Mouse (Mus musculus): ENCODE results near the gene Tdp1. TPM values are rescaled to one million over a fixed set of nuclear protein-coding genes. Genes with fewer than 3 reads are reported as not detected.

Tdp1 gene
- total and polyA plus RNA-seq, 2 experiments, result 3.7 to 4.6 TPM

DNA sequence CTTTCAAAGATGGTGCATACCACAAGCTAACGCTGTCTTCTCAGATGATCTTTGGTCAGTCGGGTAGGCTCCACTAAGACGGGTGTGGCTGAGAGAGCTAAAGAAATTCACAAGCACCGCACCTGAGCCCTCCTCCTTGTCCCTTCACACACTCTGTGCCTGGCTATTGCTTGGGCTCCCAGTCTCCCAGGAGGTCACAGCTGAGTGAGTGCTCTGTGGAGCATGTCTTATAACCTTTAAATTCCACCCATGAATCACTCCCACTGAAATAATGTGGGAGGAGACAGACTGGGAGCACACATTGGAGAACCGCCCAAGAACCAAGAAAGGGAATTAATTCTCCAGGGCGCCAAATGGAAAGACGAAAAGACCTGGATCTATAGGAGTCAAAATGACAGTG lies 56.4 kb downstream of the Tdp1 start:
- H3K27me3 ChIP-seq (ENCODE audit: control insufficient read depth, insufficient read depth, low read length), result no peaks in the 10 kb centered on the region
- H3K4me1 ChIP-seq (ENCODE audit: control insufficient read depth, insufficient read depth, low read length), result no peaks in the 10 kb centered on the region
- no peak overlapping the region for H3K27ac ChIP-seq (replicated peaks; ENCODE audit: insufficient read depth, low read depth, low read length)
- H3K9ac ChIP-seq (ENCODE audit: low read depth, low read length), result no peak overlapping the region
- H3K79me2 ChIP-seq (ENCODE audit: control insufficient read depth, insufficient read depth, low read length), result no peaks in the 10 kb centered on the region
- no peaks in the 10 kb centered on the region; the same call in 1 of the 2 replicates for H3K36me3 ChIP-seq (ENCODE audit: control insufficient read depth, insufficient read depth, low read length)
- DNase-seq (ENCODE audit: extremely low read depth, low read depth, low spot score), result no peak
- TF ChIP-seq CTCF (IDR thresholded peaks at IDR 0.05; ENCODE audit: low read depth, low read length) (no peak), POLR2A (IDR thresholded peaks at IDR 0.05; ENCODE audit: extremely low read depth, insufficient read depth, low read length) (no peak)
- H3K4me3 ChIP-seq (ENCODE audit: insufficient read depth, low read depth, low read length), result no peak overlapping the region
- WGBS, result 97% methylated on average over 7 of the region's 7 CpGs

DNA sequence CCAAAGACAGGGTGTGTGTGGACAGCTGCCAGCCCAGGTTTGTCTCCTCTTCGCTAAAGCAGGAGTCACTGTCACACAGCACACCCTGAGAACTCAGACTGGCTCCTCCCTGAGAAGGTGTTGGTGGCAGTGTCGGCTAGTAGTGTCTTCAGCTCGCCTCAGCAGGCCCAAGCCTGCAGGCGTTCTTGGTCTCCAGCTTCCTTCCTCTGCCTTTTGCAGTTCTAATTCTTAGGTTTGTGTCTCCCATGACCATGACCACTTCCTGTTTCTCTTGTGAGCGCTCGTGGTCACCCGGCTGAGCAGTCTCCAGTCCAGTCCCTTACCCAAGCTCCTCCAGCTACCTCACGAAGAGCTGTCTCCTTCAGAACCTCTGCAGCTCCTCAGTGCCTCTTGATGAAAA lies 58.1 kb downstream of the Tdp1 start:
- no peaks in the 10 kb centered on the region for H3K4me1 ChIP-seq (ENCODE audit: control insufficient read depth, insufficient read depth, low read length)
- H3K27me3 ChIP-seq (ENCODE audit: control insufficient read depth, insufficient read depth, low read length), result no peaks in the 10 kb centered on the region
- 84% methylated on average over 8 of the region's 8 CpGs for WGBS
- H3K79me2 ChIP-seq (ENCODE audit: control insufficient read depth, insufficient read depth, low read length), result no peaks in the 10 kb centered on the region
- no peak overlapping the region for H3K4me3 ChIP-seq (ENCODE audit: insufficient read depth, low read depth, low read length)
- TF ChIP-seq CTCF (IDR thresholded peaks at IDR 0.05; ENCODE audit: low read depth, low read length), result no peak
- no peak for TF ChIP-seq POLR2A (IDR thresholded peaks at IDR 0.05; ENCODE audit: extremely low read depth, insufficient read depth, low read length)
- H3K27ac ChIP-seq (replicated peaks; ENCODE audit: insufficient read depth, low read depth, low read length), result no peak overlapping the region
- no peaks in the 10 kb centered on the region; the same call in 1 of the 2 replicates for H3K36me3 ChIP-seq (ENCODE audit: control insufficient read depth, insufficient read depth, low read length)
- no peak overlapping the region for H3K9ac ChIP-seq (ENCODE audit: low read depth, low read length)
- DNase-seq (ENCODE audit: extremely low read depth, low read depth, low spot score), result peak; percentile 17

DNA sequence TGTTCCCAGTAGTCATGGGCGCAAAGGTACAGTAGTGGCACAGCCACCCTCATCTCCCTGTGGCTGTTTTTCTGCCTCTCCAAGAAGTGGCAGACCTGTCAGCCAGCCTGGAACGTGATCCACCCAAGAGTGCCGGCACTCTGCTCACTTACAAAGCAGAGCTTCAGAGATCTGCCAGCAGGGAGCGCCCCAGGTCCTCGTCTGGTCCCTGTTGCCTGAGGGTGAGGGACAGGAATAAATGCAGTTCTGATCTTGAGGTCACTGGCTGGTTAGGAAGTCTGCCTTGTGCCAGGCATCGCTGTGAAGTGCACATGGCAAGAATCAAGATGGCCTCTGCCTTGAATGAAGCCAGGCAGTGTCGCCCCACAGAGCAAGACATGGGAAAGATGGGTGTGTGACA lies 68.6 kb downstream of the Tdp1 start:
- H3K9ac ChIP-seq (ENCODE audit: low read depth, low read length), result no peak overlapping the region
- H3K4me1 ChIP-seq (ENCODE audit: control insufficient read depth, insufficient read depth, low read length), result no peaks in the 10 kb centered on the region
- 80% methylated on average over 7 of the region's 7 CpGs for WGBS
- H3K36me3 ChIP-seq (ENCODE audit: control insufficient read depth, insufficient read depth, low read length), result no peaks in the 10 kb centered on the region
- no peaks in the 10 kb centered on the region for H3K79me2 ChIP-seq (ENCODE audit: control insufficient read depth, insufficient read depth, low read length)
- no peak for DNase-seq (ENCODE audit: extremely low read depth, low read depth, low spot score)
- H3K27me3 ChIP-seq (ENCODE audit: control insufficient read depth, insufficient read depth, low read length), result no peaks in the 10 kb centered on the region
- no peak for TF ChIP-seq POLR2A (IDR thresholded peaks at IDR 0.05; ENCODE audit: extremely low read depth, insufficient read depth, low read length)
- peak; percentile 55 for TF ChIP-seq CTCF (IDR thresholded peaks at IDR 0.05; ENCODE audit: low read depth, low read length)
- no peak overlapping the region for H3K4me3 ChIP-seq (ENCODE audit: insufficient read depth, low read depth, low read length)
- H3K27ac ChIP-seq (replicated peaks; ENCODE audit: insufficient read depth, low read depth, low read length), result no peak overlapping the region

GRCm38 (mm10) chr12:99956411-99956810 lies 72.1 kb downstream of the Tdp1 start:
- Histone ChIP-seq H3K27me3 (ENCODE audit: control insufficient read depth, insufficient read depth, low read length) (no peaks in the 10 kb centered on the region), H3K36me3 (ENCODE audit: control insufficient read depth, insufficient read depth, low read length) (no peaks in the 10 kb centered on the region), H3K27ac (replicated peaks; ENCODE audit: insufficient read depth, low read depth, low read length) (no peak overlapping the region), H3K4me3 (ENCODE audit: insufficient read depth, low read depth, low read length) (no peak overlapping the region), H3K4me1 (ENCODE audit: control insufficient read depth, insufficient read depth, low read length) (no peaks in the 10 kb centered on the region), H3K9ac (ENCODE audit: low read depth, low read length) (no peak overlapping the region), H3K79me2 (ENCODE audit: control insufficient read depth, insufficient read depth, low read length) (no peaks in the 10 kb centered on the region)
- TF ChIP-seq POLR2A (IDR thresholded peaks at IDR 0.05; ENCODE audit: extremely low read depth, insufficient read depth, low read length) (no peak), CTCF (IDR thresholded peaks at IDR 0.05; ENCODE audit: low read depth, low read length) (no peak)
- no peak for DNase-seq (ENCODE audit: extremely low read depth, low read depth, low spot score)
- 80% methylated on average over 7 of the region's 7 CpGs for WGBS

GRCm38 (mm10) chr12:99958068-99959060 lies 74.0 kb downstream of the Tdp1 start:
- H3K4me3 ChIP-seq (ENCODE audit: insufficient read depth, low read depth, low read length), result no peak overlapping the region
- no peak overlapping the region for H3K9ac ChIP-seq (ENCODE audit: low read depth, low read length)
- DNase-seq (ENCODE audit: extremely low read depth, low read depth, low spot score), result peak; percentile 25
- H3K4me1 ChIP-seq (ENCODE audit: control insufficient read depth, insufficient read depth, low read length), result no peaks in the 10 kb centered on the region
- TF ChIP-seq POLR2A (IDR thresholded peaks at IDR 0.05; ENCODE audit: extremely low read depth, insufficient read depth, low read length) (no peak), CTCF (IDR thresholded peaks at IDR 0.05; ENCODE audit: low read depth, low read length) (no peak)
- H3K27ac ChIP-seq (replicated peaks; ENCODE audit: insufficient read depth, low read depth, low read length), result no peak overlapping the region
- H3K79me2 ChIP-seq (ENCODE audit: control insufficient read depth, insufficient read depth, low read length), result no peaks in the 10 kb centered on the region
- 40% methylated on average over 9 of the region's 9 CpGs for WGBS
- no peaks in the 10 kb centered on the region for H3K27me3 ChIP-seq (ENCODE audit: control insufficient read depth, insufficient read depth, low read length)
- H3K36me3 ChIP-seq (ENCODE audit: control insufficient read depth, insufficient read depth, low read length), result no peaks in the 10 kb centered on the region

DNA sequence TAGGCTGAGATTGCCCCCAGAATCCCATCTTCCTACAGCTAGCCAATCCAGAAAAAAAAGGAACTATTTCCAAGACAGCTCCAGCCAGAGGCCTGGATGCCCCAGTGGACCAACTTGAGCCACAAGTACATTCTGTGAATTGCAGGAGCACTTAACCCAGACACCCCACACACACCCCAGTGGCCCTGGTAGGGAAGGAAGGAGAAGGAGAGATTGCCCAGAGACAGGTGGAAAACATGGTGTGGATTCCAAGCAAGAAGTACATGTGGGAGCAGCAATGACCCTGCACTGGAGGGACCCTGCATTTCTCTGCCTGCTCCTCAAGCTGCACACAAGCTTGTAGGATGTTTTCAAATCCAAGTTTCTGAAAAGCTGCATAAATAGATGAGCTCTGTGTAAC lies 75.0 kb downstream of the Tdp1 start:
- Histone ChIP-seq H3K36me3 (ENCODE audit: control insufficient read depth, insufficient read depth, low read length) (no peaks in the 10 kb centered on the region), H3K4me1 (ENCODE audit: control insufficient read depth, insufficient read depth, low read length) (no peaks in the 10 kb centered on the region), H3K4me3 (ENCODE audit: insufficient read depth, low read depth, low read length) (no peak overlapping the region), H3K9ac (ENCODE audit: low read depth, low read length) (no peak overlapping the region), H3K79me2 (ENCODE audit: control insufficient read depth, insufficient read depth, low read length) (no peaks in the 10 kb centered on the region), H3K27me3 (ENCODE audit: control insufficient read depth, insufficient read depth, low read length) (no peaks in the 10 kb centered on the region), H3K27ac (replicated peaks; ENCODE audit: insufficient read depth, low read depth, low read length) (no peak overlapping the region)
- no peak for DNase-seq (ENCODE audit: extremely low read depth, low read depth, low spot score)
- TF ChIP-seq CTCF (IDR thresholded peaks at IDR 0.05; ENCODE audit: low read depth, low read length), result no peak
- no peak for TF ChIP-seq POLR2A (IDR thresholded peaks at IDR 0.05; ENCODE audit: extremely low read depth, insufficient read depth, low read length)
